Mouse (Mus musculus) liver, embryonic 11.5 days (tissue): ENCODE data around the gene Pik3r5. TPM values are rescaled to one million over a fixed set of nuclear protein-coding genes. Genes with fewer than 3 reads are reported as not detected.

Experiments used
- ATAC-seq: fragments of 200-750 bp; cut with Nextera tagmentation; replicated peaks from 2 replicates; pipeline ENCODE4 v1.8.0; 2017; ENCODE audit warnings: moderate number of reproducible peaks, mild to moderate bottlenecking, moderate TSS enrichment, moderate library complexity; ENCODE audit not compliant: low FRiP score
- DNase-seq: peaks from one replicate; pipeline ENCODE4 v3.0.0-alpha.2; 2017; ENCODE audit warnings: low spot score
- H3K27ac ChIP-seq: fragments of 300-500 bp; sonication (generic); 2 replicates; pipeline ENCODE4 v1.5.1; 2014; ENCODE audit warnings: mild to moderate bottlenecking, low read depth, low read length, control low read depth
- H3K27me3 ChIP-seq: fragments of 300-500 bp; sonication (generic); replicated peaks from 2 replicates; pipeline ENCODE4 v1.6.1; 2014; ENCODE audit warnings: low read length, mixed read lengths; ENCODE audit not compliant: control insufficient read depth, insufficient read depth
- H3K36me3 ChIP-seq: fragments of 300-500 bp; sonication (generic); 2 replicates; pipeline ENCODE4 v1.6.1; 2014; ENCODE audit warnings: mild to moderate bottlenecking, low read length, moderate library complexity, mixed read lengths; ENCODE audit not compliant: control insufficient read depth, insufficient read depth
- H3K4me1 ChIP-seq: fragments of 300-500 bp; sonication (generic); replicated peaks from 2 replicates; pipeline ENCODE4 v1.6.1; 2014; ENCODE audit warnings: low read length, mixed read lengths; ENCODE audit not compliant: control insufficient read depth, insufficient read depth
- H3K4me2 ChIP-seq: fragments of 300-500 bp; sonication (generic); 2 replicates; pipeline ENCODE4 v1.6.1; 2014; ENCODE audit warnings: mild to moderate bottlenecking, control low read depth, moderate library complexity
- H3K4me3 ChIP-seq: fragments of 300-500 bp; sonication (generic); 2 replicates; pipeline ENCODE4 v1.5.1; 2014; ENCODE audit warnings: low read depth, low read length, control low read depth
- H3K9ac ChIP-seq: fragments of 300-500 bp; sonication (generic); 2 replicates; pipeline ENCODE4 v1.6.1; 2014; ENCODE audit warnings: low read depth, low read length, control low read depth
- H3K9me3 ChIP-seq: fragments of 300-500 bp; sonication (generic); 2 replicates; pipeline ENCODE4 v1.6.1; 2016; ENCODE audit warnings: low read length, inconsistent platforms, mixed read lengths; ENCODE audit not compliant: control insufficient read depth
- WGBS: fragments of 180-500 bp; shearing (Covaris S2); extraction: QIAGEN DNeasy Blood & Tissue Kit; methylation state at CpG from one replicate; pipeline ENCODE4 v1.1.7; 2014; 5-methylcytosine and 5-hydroxymethylcytosine counted together
- polyA plus RNA-seq: library from polyadenylated mRNA; unstranded; fragments of >200 nt; fragmentation: Nextera tagmentation; extraction: Ambion mirVana; gene quantifications from 2 replicates; pipeline ENCODE4 v1.2.1, GENCODE M21; 2014

Pik3r5 gene
- polyA plus RNA-seq, 1 experiment from 2014 or later: 0.56 TPM

DNA sequence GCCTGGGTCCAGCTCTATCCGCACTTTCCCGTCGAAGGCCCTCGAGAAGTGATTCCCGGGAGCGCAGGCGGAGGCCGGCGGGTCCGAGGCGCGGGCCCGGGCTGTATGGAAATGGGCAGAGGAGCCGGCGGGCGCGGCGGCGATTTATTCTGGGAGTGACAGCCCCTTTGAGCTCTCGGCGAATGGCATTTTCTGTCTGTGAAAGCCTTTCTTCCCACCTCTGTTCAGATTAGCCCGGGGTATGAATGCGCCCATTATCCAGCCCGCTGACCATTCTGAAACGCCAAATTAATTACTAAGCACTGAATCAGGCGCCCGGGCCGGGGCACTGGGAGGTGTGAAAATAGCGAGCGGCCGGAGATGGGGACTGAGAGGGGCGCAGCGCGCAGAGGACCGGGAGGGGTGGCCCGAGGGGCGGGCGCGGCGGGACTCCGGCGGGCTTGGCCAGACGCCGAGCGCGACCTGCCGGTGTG is 32.3 kb upstream of the Pik3r5 start:
- H3K36me3 ChIP-seq: no peaks in the 10 kb centered on the region
- no peak overlapping the region for H3K27ac ChIP-seq
- peak overlapping the region; percentile 45 for H3K4me3 ChIP-seq
- H3K27me3 ChIP-seq: peaks cover 93% of the 10 kb centered on the region
- ATAC-seq (no peak), DNase-seq (no peak)
- H3K9me3 ChIP-seq: no peaks in the 10 kb centered on the region
- H3K9ac ChIP-seq: no peak overlapping the region
- 1% methylated on average over 41 of the region's 47 CpGs for WGBS
- H3K4me2 ChIP-seq: peak overlapping the region; percentile 66
- no peaks in the 10 kb centered on the region for H3K4me1 ChIP-seq

DNA sequence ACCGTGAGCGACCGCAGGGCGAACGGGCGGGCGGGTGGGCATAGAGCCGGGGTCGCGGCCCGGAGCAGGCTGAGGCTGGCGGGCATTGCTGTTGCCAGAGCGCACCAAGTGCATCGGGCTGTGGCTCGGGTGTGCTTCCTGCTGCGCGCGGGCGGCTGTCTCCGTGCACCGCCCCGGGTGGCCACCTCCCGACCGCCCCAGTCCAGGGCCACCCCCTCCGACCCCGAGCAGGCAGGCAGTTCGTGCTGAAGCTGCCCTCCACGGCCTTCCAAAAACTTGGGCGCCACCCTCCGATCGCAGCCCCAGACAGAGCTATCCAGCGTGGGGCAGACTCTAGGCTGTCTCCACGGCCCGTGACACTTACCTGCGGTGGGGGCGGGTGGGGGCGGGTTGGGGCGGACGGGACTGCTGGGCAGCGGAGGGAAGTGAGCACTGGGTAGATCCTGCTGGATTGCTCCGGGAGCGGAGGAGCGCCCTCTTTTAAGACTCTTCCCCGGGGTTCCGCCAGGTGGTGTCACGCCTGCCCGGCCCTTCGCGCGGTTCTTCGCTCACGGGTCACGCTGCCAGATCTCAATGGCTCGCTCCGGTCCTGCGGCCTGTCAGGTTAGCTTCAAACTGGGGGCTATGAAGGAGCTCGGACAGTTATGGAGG is 31.8 kb upstream of the Pik3r5 start:
- DNase-seq: no peak
- no peak overlapping the region for H3K27ac ChIP-seq
- no peak for ATAC-seq
- no peaks in the 10 kb centered on the region for H3K9me3 ChIP-seq
- H3K4me1 ChIP-seq: no peaks in the 10 kb centered on the region
- peak overlapping the region; percentile 66 for H3K4me2 ChIP-seq
- H3K9ac ChIP-seq: no peak overlapping the region
- WGBS: 1% methylated on average over 46 of the region's 57 CpGs
- H3K36me3 ChIP-seq: no peaks in the 10 kb centered on the region
- peaks cover 87% of the 10 kb centered on the region for H3K27me3 ChIP-seq
- peak overlapping the region; percentile 45 for H3K4me3 ChIP-seq

DNA sequence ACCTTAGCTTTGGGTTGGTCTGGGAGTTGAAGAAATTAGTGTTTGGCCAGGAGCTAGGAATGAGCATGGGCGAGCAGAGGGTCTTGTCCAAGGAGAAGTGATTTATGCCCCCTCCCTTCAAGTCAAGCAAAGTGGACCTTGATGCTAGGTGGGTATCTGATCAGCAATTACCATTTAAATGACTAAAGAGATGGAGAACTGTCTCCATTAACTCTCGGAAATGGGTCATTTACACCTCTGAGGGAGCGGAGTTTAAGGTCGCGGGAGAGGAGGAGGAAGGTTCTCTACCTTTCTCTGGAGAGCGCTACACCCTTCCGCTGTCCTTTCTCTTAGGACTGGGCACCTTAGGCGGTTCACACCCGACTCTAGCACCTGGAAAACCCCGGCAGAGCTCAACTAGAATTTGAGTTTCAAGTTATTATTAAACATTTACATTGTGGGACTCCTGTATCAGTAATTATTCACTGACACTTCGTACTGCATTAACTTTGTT is 31.1 kb upstream of the Pik3r5 start, which contains the start of gene Ntn1:
Ntn1 (minus strand) TSS at position 97 of the 493 bp plus-strand sequence.
- no peak within 1 kb of the TSS for H3K27ac ChIP-seq
- peaks cover 81% of the 10 kb centered on the region for H3K27me3 ChIP-seq
- no peaks in the 10 kb centered on the region for H3K9me3 ChIP-seq
- 4% methylated on average over 11 of the region's 11 CpGs for WGBS
- H3K4me2 ChIP-seq: peak within 1 kb of the TSS; percentile 66
- ATAC-seq (no peak), DNase-seq (no peak)
- no peaks in the 10 kb centered on the region for H3K36me3 ChIP-seq
- peak within 1 kb of the TSS; percentile 45 for H3K4me3 ChIP-seq
- no peak within 1 kb of the TSS for H3K9ac ChIP-seq
- H3K4me1 ChIP-seq: no peaks in the 10 kb centered on the region

DNA sequence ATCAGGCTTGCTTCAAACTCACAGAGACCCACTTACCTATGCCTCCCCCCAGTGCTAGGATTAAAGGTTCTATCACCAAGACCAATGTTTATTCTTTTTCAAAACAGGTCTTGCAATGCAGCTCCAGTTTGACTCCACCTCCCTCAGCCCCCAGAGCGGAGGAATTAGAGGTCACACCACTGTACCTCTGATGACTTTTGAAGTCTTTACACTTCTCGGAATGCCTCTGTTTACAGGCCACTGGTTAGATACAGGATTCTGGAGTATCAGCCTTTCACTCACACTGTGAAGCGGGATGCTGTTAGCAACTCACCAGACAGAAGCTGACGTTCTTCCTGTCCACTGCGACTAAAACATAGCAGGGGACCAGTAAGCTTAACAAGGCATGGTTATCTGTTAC is 30.5 kb upstream of the Pik3r5 start:
- H3K4me2 ChIP-seq: no peak overlapping the region
- no peaks in the 10 kb centered on the region for H3K9me3 ChIP-seq
- no peak for DNase-seq
- no peak overlapping the region for H3K27ac ChIP-seq
- no peaks in the 10 kb centered on the region for H3K36me3 ChIP-seq
- ATAC-seq: no peak
- H3K4me3 ChIP-seq: no peak overlapping the region
- 8% methylated on average over 5 of the region's 5 CpGs for WGBS
- no peak overlapping the region for H3K9ac ChIP-seq
- H3K4me1 ChIP-seq: no peaks in the 10 kb centered on the region
- peaks cover 74% of the 10 kb centered on the region for H3K27me3 ChIP-seq

DNA sequence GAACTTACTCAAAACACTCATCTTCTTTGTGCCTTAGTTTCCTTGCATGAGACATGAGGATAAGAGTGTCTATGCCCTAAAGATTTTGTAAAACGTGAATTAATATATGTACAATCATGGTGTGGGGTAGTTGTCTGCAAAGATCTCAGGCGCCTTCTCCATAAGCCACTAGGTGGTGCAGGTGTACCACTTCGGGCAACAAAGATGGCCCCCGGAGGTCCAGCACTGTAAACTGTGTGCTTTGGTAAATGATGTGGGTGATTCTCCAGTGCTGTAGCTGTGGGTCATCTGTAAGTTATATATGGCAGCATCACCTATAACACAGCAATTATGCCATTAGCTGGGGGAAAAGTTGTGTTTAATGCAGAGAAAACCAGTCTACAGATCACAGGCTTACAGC is 27.7 kb upstream of the Pik3r5 start:
- WGBS: 43% methylated on average over 4 of the region's 4 CpGs
- no peak for ATAC-seq

DNA sequence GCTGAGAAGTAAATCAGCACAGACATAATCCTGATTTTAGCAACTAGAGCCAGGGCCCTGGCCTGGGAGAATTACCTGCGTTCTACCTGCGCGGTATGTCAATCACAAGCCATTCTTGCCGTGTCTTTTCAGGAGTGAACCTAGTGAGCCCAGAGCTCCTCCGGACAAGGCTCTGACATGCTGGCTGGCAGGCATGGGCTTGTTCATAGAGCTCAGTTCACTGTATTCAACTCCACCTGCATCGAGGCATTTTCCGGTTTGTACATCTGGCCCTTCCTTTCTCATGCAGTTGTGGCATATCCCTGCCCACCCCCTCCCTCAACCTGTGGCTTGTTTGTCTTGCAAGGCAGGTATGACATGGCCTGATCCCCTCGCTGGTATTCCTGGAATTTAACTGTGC is 26.3 kb upstream of the Pik3r5 start:
- no peak for DNase-seq
- Histone ChIP-seq H3K27ac (no peak overlapping the region), H3K27me3 (peaks cover 33% of the 10 kb centered on the region), H3K4me1 (no peaks in the 10 kb centered on the region), H3K9me3 (no peaks in the 10 kb centered on the region), H3K9ac (no peak overlapping the region), H3K36me3 (no peaks in the 10 kb centered on the region), H3K4me3 (no peak overlapping the region), H3K4me2 (no peak overlapping the region)
- WGBS: 86% methylated on average over 8 of the region's 8 CpGs
- no peak for ATAC-seq

More for the DNA sequence above, 27.7 kb upstream of the Pik3r5 start:
- DNase-seq: no peak
- no peaks in the 10 kb centered on the region for H3K9me3 ChIP-seq
- H3K9ac ChIP-seq: no peak overlapping the region
- no peaks in the 10 kb centered on the region for H3K36me3 ChIP-seq
- H3K4me1 ChIP-seq: no peaks in the 10 kb centered on the region
- no peak overlapping the region for H3K4me2 ChIP-seq
- H3K27ac ChIP-seq: no peak overlapping the region
- no peak overlapping the region for H3K4me3 ChIP-seq
- peaks cover 47% of the 10 kb centered on the region for H3K27me3 ChIP-seq

DNA sequence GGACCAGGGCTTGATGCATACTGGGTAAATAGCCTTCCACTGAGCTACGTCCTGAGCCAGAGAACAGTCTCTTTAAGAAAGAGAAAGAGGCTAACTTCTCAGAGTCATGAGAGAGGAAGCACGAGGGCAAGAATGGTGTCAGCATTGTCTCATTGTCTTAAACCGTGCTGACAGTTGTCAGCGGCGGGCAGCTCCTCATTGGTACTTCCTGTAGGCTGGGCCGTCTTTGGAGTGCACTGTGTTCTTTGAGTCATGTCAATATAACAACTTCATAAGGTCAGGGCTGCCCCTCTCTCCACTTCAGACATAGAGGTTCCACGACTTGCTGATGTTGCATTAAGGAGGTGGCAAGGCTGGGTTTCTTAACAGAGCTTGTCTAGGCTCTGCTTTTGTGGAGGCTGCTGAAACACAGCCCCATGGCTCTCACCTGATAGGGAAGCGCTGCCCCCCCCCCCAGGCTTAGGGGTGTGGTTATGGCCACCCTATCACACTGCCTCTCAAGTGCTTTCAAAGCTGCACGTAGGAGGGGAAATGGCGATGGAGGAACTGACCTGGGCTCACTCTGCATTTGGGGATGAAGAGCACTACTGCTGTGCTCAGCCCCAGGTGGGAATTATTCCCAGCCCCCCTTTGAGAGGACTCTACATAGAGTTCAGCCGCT is 24.5 kb upstream of the Pik3r5 start:
- Histone ChIP-seq H3K9me3 (no peaks in the 10 kb centered on the region), H3K4me3 (no peak overlapping the region), H3K27ac (no peak overlapping the region), H3K4me1 (no peaks in the 10 kb centered on the region), H3K9ac (no peak overlapping the region), H3K27me3 (peaks cover 15% of the 10 kb centered on the region), H3K36me3 (no peaks in the 10 kb centered on the region), H3K4me2 (no peak overlapping the region)
- ATAC-seq (peak; percentile 39; the same call in 1 of the 2 replicates), DNase-seq (no peak)
- 37% methylated on average over 11 of the region's 11 CpGs for WGBS

DNA sequence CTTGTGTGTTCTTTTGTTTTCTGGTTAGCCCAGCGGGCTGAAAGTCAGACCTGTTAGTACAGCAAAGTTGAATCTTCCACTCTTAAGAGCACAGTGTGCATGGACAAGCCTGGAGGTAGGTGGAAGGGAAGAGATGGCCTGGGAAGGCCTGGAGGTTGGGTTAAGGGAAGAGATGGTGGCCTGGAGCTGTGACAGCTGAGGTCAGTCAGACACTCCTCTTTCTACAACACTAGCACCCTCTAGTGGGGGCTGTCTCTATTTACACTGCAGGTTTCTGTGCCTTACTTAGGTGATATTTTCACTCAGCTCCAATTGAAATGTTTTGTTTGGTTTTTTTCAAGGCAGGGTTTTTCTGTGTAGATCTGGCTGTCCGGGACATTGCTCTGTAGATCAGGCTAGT is 23.8 kb upstream of the Pik3r5 start:
- no peaks in the 10 kb centered on the region for H3K4me1 ChIP-seq
- ATAC-seq (no peak), DNase-seq (no peak)
- 50% methylated on average over 2 of the region's 2 CpGs for WGBS
- no peak overlapping the region for H3K27ac ChIP-seq
- no peak overlapping the region for H3K9ac ChIP-seq
- no peaks in the 10 kb centered on the region for H3K36me3 ChIP-seq
- no peak overlapping the region for H3K4me3 ChIP-seq
- H3K4me2 ChIP-seq: no peak overlapping the region
- peaks cover 8% of the 10 kb centered on the region for H3K27me3 ChIP-seq
- H3K9me3 ChIP-seq: no peaks in the 10 kb centered on the region

DNA sequence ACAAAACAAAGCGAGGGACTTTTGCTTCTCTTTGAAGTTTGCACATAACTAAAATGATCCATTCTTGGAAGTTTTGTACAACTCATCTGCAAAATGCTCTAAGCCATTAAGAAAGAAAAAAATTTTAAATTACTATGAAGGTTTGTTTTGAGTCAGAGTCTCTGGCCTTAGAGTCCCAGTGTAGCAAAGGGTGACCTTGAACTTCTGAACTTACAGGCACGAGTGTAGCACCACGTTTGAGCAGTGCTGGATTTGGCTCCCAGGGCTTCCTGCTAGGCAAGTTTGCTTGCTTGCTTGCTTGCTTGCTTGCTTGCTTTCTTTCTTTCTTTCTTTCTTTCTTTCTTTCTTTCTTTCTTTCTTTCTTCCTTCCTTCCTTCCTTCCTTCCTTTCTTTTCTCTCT is 14.9 kb upstream of the Pik3r5 start:
- Histone ChIP-seq H3K27me3 (no peaks in the 10 kb centered on the region), H3K4me1 (no peaks in the 10 kb centered on the region), H3K4me3 (no peak overlapping the region), H3K36me3 (no peaks in the 10 kb centered on the region), H3K4me2 (no peak overlapping the region), H3K9me3 (no peaks in the 10 kb centered on the region), H3K27ac (no peak overlapping the region), H3K9ac (no peak overlapping the region)
- WGBS: 52% methylated on average over 3 of the region's 3 CpGs
- no peak for ATAC-seq
- no peak for DNase-seq
